Mouse (Mus musculus) olfactory bulb, adult 2 months (tissue): ENCODE measurements around the gene Slc15a3.

Experiments
- CTCF ChIP-seq: fragments of 200-500 bp; IDR thresholded peaks from 2 replicates; pipeline ENCODE4 v1.5.1; 2012; ENCODE audit warnings: low read depth, mild to moderate bottlenecking, low read length, moderate library complexity; ENCODE audit not compliant: insufficient read depth
- POLR2A ChIP-seq: fragments of 200-500 bp; IDR thresholded peaks from 2 replicates; pipeline ENCODE4 v1.6.1; 2012; ENCODE audit warnings: mild to moderate bottlenecking, low read depth, low read length, moderate library complexity; ENCODE audit not compliant: insufficient read depth

GRCm38 (mm10) chr19:10897491-10897890, 58.0 kb downstream of the Slc15a3 start:
- no peak for TF ChIP-seq CTCF
- TF ChIP-seq POLR2A = no peak
